Mouse (Mus musculus) intestine, postnatal 0 days (tissue): ENCODE results near the gene Frmd5. TPM values are rescaled to one million over a fixed set of nuclear protein-coding genes. Genes with fewer than 3 reads are reported as not detected.

ENCODE experiments used
- ATAC-seq: fragments of 200-750 bp; cut with Nextera tagmentation; 2 replicates; pipeline ENCODE4 v1.8.0; 2017; ENCODE audit warnings: mild to moderate bottlenecking, moderate TSS enrichment, moderate library complexity
- H3K27ac ChIP-seq: fragments of 300-500 bp; sonication (generic); 2 replicates; pipeline ENCODE4 v1.5.1; 2014; ENCODE audit warnings: mild to moderate bottlenecking, low read depth, low read length, moderate library complexity
- H3K27me3 ChIP-seq: fragments of 300-500 bp; sonication (generic); replicated peaks from 2 replicates; pipeline ENCODE4 v1.6.1; 2014; ENCODE audit warnings: low read length, mixed read lengths; ENCODE audit not compliant: control insufficient read depth, insufficient read depth
- H3K36me3 ChIP-seq: fragments of 300-500 bp; sonication (generic); 2 replicates; pipeline ENCODE4 v1.6.1; 2014; ENCODE audit warnings: mild to moderate bottlenecking, moderate library complexity; ENCODE audit not compliant: control insufficient read depth, insufficient read depth
- H3K4me1 ChIP-seq: fragments of 300-500 bp; sonication (generic); replicated peaks from 2 replicates; pipeline ENCODE4 v1.6.1; 2014; ENCODE audit warnings: antibody characterized with exemption, low read length, mixed read lengths; ENCODE audit not compliant: control insufficient read depth, insufficient read depth
- H3K4me2 ChIP-seq: fragments of 300-500 bp; sonication (generic); replicated peaks from 2 replicates; pipeline ENCODE4 v1.6.1; 2014; ENCODE audit warnings: low read depth, mild to moderate bottlenecking, moderate library complexity
- H3K4me3 ChIP-seq: fragments of 300-500 bp; sonication (generic); 2 replicates; pipeline ENCODE4 v1.5.1; 2014; ENCODE audit warnings: low read depth, low read length
- H3K9ac ChIP-seq: fragments of 300-500 bp; sonication (generic); 2 replicates; pipeline ENCODE4 v1.6.1; 2014; ENCODE audit warnings: mild to moderate bottlenecking, low read depth, low read length
- H3K9me3 ChIP-seq: fragments of 300-500 bp; sonication (generic); 2 replicates; pipeline ENCODE4 v1.6.1; 2016; ENCODE audit warnings: mixed run types; ENCODE audit not compliant: control insufficient read depth
- CTCF ChIP-seq: sonication (generic); IDR thresholded peaks from 2 replicates; pipeline ENCODE4 v1.5.1; 2016; ENCODE audit warnings: low read depth, mild to moderate bottlenecking, control low read depth, antibody characterized with exemption, moderate library complexity
- WGBS: fragments of 180-500 bp; shearing (Covaris S2); extraction: QIAGEN DNeasy Blood & Tissue Kit; methylation state at CpG from one replicate; pipeline ENCODE4 v1.1.7; 2014; 5-methylcytosine and 5-hydroxymethylcytosine counted together
- polyA plus RNA-seq: library from polyadenylated mRNA; unstranded; fragments of >200 nt; fragmentation: Nextera tagmentation; extraction: Ambion mirVana; gene quantifications from 2 replicates; pipeline ENCODE4 v1.2.1, GENCODE M21; 2015

The Frmd5 gene
- 0.50 and 0.61 TPM in 2 replicates for polyA plus RNA-seq

GRCm38 (mm10) chr2:121806959-121807653 is at the start of gene Frmd5:
Gene Frmd5, minus strand, starts transcription at chr2:121807087.
- TF ChIP-seq CTCF, result peak; percentile 26; the same call in 1 of the 2 replicates
- 0 out of 2 replicates have a peak within 1 kb of the TSS, but pooled peaks have one; percentile 26 for H3K9ac ChIP-seq
- peaks cover 25% of the 10 kb centered on the region; the same call in 1 of the 2 replicates for H3K27me3 ChIP-seq
- peak; percentile 97 for ATAC-seq
- peak within 1 kb of the TSS; percentile 98 for H3K4me2 ChIP-seq
- 0 out of 2 replicates have a peak, but pooled peaks cover 5% of the 10 kb centered on the region for H3K4me1 ChIP-seq
- peak within 1 kb of the TSS; percentile 68 for H3K4me3 ChIP-seq
- H3K27ac ChIP-seq, result no peak within 1 kb of the TSS
- WGBS, result under 1% methylated on average over 35 of the region's 35 CpGs
- no peaks in the 10 kb centered on the region for H3K9me3 ChIP-seq
- no peaks in the 10 kb centered on the region for H3K36me3 ChIP-seq

- WGBS, result 57% methylated on average over 3 of the region's 3 CpGs
- Histone ChIP-seq H3K27me3 (no peaks in the 10 kb centered on the region), H3K4me2 (no peak overlapping the region), H3K27ac (no peak overlapping the region), H3K9me3 (no peaks in the 10 kb centered on the region), H3K4me1 (no peaks in the 10 kb centered on the region), H3K9ac (no peak overlapping the region), H3K4me3 (no peak overlapping the region), H3K36me3 (no peaks in the 10 kb centered on the region)
- ATAC-seq, result no peak; the same call in 1 of the 2 replicates
- no peak for TF ChIP-seq CTCF
Measured at GRCm38 (mm10) chr2:121853974-121854373, 47.1 kb upstream of the Frmd5 start.

GRCm38 (mm10) chr2:121852045-121852444 is 45.2 kb upstream of the Frmd5 start:
- ATAC-seq, result no peak
- no peak for TF ChIP-seq CTCF
- H3K9me3 ChIP-seq, result no peaks in the 10 kb centered on the region
- no peak overlapping the region for H3K27ac ChIP-seq
- no peaks in the 10 kb centered on the region for H3K36me3 ChIP-seq
- no peak overlapping the region for H3K9ac ChIP-seq
- H3K4me2 ChIP-seq, result no peak overlapping the region
- H3K27me3 ChIP-seq, result no peaks in the 10 kb centered on the region
- WGBS, result 41% methylated on average over 2 of the region's 2 CpGs
- no peaks in the 10 kb centered on the region for H3K4me1 ChIP-seq
- H3K4me3 ChIP-seq, result no peak overlapping the region

GRCm38 (mm10) chr2:121846050-121846449 is 39.2 kb upstream of the Frmd5 start:
- Histone ChIP-seq H3K4me3 (no peak overlapping the region), H3K27ac (no peak overlapping the region), H3K27me3 (no peaks in the 10 kb centered on the region), H3K9me3 (no peaks in the 10 kb centered on the region), H3K36me3 (no peaks in the 10 kb centered on the region), H3K9ac (no peak overlapping the region), H3K4me1 (no peaks in the 10 kb centered on the region), H3K4me2 (no peak overlapping the region)
- 64% methylated on average over 8 of the region's 8 CpGs for WGBS
- ATAC-seq, result no peak
- no peak for TF ChIP-seq CTCF

- no peaks in the 10 kb centered on the region for H3K4me1 ChIP-seq
- no peaks in the 10 kb centered on the region for H3K36me3 ChIP-seq
- no peak overlapping the region for H3K27ac ChIP-seq
- no peak for ATAC-seq
- H3K4me2 ChIP-seq, result no peak overlapping the region
- no peaks in the 10 kb centered on the region for H3K9me3 ChIP-seq
- no peak for TF ChIP-seq CTCF
- 73% methylated on average over 3 of the region's 3 CpGs for WGBS
- H3K9ac ChIP-seq, result no peak overlapping the region
- no peaks in the 10 kb centered on the region for H3K27me3 ChIP-seq
- H3K4me3 ChIP-seq, result no peak overlapping the region
Measured at GRCm38 (mm10) chr2:121842249-121842648, 35.4 kb upstream of the Frmd5 start.

GRCm38 (mm10) chr2:121841453-121841852 is 34.6 kb upstream of the Frmd5 start:
- Histone ChIP-seq H3K4me2 (no peak overlapping the region), H3K4me1 (no peaks in the 10 kb centered on the region), H3K27ac (no peak overlapping the region), H3K4me3 (no peak overlapping the region), H3K27me3 (no peaks in the 10 kb centered on the region), H3K36me3 (no peaks in the 10 kb centered on the region), H3K9ac (no peak overlapping the region), H3K9me3 (no peaks in the 10 kb centered on the region)
- ATAC-seq, result no peak
- peak; percentile 20; the same call in 1 of the 2 replicates for TF ChIP-seq CTCF
- 98% methylated on average over 3 of the region's 3 CpGs for WGBS
